Mouse (Mus musculus): ENCODE measurements around the gene BC035044.

GRCm38 (mm10) chr6:128895404-128896001, 4.6 kb upstream of the BC035044 start:
- no peak for TF ChIP-seq CTCF (conservative IDR thresholded peaks at IDR 0.05; ENCODE audit: insufficient read depth, insufficient read length, low read depth, low read length)
- TF ChIP-seq POLR2A (IDR thresholded peaks at IDR 0.05; ENCODE audit: low read depth, low read length) = no peak

All from kidney, adult 2 months (tissue).